Mouse (Mus musculus): ENCODE results near the gene Havcr1. TPM values are rescaled to one million over a fixed set of nuclear protein-coding genes. Genes with fewer than 3 reads are reported as not detected.
"Not testable (repeated sequence)": the region's sequence is repeated elsewhere in the genome, so short reads cannot be mapped to it uniquely, and the experiment has no call there.

The Havcr1 gene
- polyA plus RNA-seq, 1 experiment = not detected

DNA sequence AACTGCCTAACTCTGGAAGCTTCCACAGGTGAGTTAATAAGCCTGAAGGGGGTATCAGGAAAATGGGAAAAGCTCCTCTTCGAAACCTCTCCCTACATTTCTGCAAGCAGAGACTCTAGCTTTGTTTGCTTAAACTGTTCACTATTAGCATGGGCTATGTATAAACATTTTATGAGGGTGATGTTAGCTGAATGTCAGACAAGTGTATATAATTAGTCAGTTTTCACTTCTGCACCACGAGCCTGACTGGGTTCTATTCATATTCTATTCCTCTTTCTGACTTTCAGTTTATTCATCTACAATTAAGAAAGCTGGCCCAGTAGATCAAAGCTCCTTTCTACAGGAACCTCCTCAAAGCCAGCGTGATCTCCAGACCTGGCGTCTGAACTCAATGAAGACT, 4.6 kb downstream of the Havcr1 start:
- TF ChIP-seq CTCF (IDR thresholded peaks at IDR 0.05; ENCODE audit: borderline replicate concordance, insufficient read depth, low read length) = no peak
- no peak for TF ChIP-seq POLR2A (IDR thresholded peaks at IDR 0.05; ENCODE audit: low read depth, low read length)
- no peaks in the 10 kb centered on the region for H3K4me1 ChIP-seq (ENCODE audit: control insufficient read depth, insufficient read depth, low read length)

DNA sequence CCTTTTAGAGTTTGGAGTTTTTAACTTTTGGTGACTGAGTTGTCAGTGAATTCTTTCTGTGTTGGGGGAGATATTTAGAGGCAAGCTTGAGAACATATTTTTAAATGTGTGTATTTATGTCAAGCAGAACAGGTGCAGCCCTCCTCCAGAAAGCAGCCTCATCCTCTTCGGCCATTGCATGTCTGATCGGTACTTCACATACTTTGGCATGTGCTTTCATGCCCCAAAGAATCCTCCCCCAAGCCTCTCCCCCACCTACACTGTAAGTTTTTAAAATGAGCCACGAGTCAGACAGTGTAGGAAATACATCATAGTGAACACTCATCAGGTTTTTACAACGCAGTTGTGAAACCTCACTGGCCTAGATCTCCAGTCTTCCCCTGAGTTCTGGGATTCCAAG, 6.0 kb downstream of the Havcr1 start:
- TF ChIP-seq POLR2A (IDR thresholded peaks at IDR 0.05; ENCODE audit: low read depth, low read length) (no peak), CTCF (IDR thresholded peaks at IDR 0.05; ENCODE audit: borderline replicate concordance, insufficient read depth, low read length) (no peak)
- no peak overlapping the region for H3K27ac ChIP-seq (ENCODE audit: insufficient read depth, low read length)

More for the DNA sequence above, 4.6 kb downstream of the Havcr1 start:
- H3K27ac ChIP-seq (ENCODE audit: insufficient read depth, low read length) = no peak overlapping the region
- H3K4me3 ChIP-seq (ENCODE audit: insufficient read depth, low read length) = no peak overlapping the region

DNA sequence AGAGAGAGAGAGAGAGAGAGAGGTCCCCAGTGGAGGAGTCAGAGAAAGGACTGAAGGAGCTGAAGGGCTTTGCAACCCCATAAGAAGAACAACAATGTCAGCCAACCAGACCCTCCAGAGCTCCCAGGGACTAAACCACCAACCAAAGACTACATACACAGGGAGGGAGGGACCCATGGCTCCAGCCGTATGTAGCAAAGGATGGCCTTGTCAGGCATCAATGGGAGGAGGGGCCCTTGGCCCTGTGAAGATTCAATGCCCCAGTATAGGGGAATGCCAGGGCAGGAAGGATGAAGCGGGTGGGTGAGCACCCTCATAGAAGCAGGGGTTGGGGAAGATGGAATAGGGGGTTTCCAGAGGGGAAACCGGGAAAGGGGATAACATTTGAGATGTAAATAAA, 6.8 kb downstream of the Havcr1 start:
- no peak overlapping the region for H3K27ac ChIP-seq (ENCODE audit: insufficient read depth, low read length)
- TF ChIP-seq CTCF (IDR thresholded peaks at IDR 0.05; ENCODE audit: borderline replicate concordance, insufficient read depth, low read length) (no peak), POLR2A (IDR thresholded peaks at IDR 0.05; ENCODE audit: low read depth, low read length) (no peak)
- H3K4me3 ChIP-seq (ENCODE audit: insufficient read depth, low read length) = no peak overlapping the region
- H3K4me1 ChIP-seq (ENCODE audit: control insufficient read depth, insufficient read depth, low read length) = no peaks in the 10 kb centered on the region

More for the DNA sequence above, 6.0 kb downstream of the Havcr1 start:
- Histone ChIP-seq H3K4me1 (ENCODE audit: control insufficient read depth, insufficient read depth, low read length) (no peaks in the 10 kb centered on the region), H3K4me3 (ENCODE audit: insufficient read depth, low read length) (no peak overlapping the region)

DNA sequence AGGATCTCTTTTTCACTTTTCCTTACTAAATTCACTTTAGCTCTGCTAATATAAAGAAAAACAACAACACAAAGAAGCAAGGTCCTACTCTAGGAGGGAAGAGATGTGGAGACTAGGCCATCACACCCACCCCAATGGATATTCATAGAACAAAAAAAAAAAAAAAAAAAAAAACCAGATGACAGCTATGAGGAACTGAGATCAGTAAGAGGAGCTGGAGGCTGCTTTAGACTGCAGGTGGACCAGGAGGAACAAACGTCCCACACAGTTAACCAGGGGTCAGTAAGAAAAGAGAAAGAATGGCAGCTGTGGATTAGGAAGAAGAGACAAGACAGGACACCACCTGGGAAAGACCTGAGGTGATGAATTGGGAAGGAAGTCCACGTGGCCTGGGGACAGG, 13.1 kb downstream of the Havcr1 start:
- H3K4me1 ChIP-seq (ENCODE audit: control insufficient read depth, insufficient read depth, low read length) = no peaks in the 10 kb centered on the region
- TF ChIP-seq CTCF (IDR thresholded peaks at IDR 0.05; ENCODE audit: borderline replicate concordance, insufficient read depth, low read length) = no peak
- no peak for TF ChIP-seq POLR2A (IDR thresholded peaks at IDR 0.05; ENCODE audit: low read depth, low read length)
- no peak overlapping the region for H3K27ac ChIP-seq (ENCODE audit: insufficient read depth, low read length)
- H3K4me3 ChIP-seq (ENCODE audit: insufficient read depth, low read length) = no peak overlapping the region

DNA sequence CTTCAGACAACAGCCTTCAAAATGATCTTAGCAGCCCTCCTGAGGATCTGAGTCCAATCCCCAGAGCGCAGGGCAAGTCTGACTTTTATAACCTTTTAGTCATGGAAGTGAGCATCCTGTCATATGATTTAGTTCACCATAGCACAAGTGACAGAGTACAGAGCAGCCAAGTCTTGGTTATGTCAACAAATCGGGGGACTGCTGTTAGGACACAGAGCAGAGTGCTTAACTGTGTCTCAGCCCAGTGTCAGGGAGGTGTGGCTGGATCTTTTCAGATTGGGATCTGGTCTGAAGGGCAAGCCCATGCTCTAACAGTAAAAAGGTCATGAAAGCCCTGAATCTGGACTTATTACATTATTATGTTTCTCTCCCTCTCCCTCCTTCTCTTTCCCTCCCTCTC, 18.8 kb downstream of the Havcr1 start:
- Histone ChIP-seq H3K4me3 (ENCODE audit: insufficient read depth, low read length) (no peak overlapping the region), H3K27ac (ENCODE audit: insufficient read depth, low read length) (no peak overlapping the region), H3K4me1 (ENCODE audit: control insufficient read depth, insufficient read depth, low read length) (no peaks in the 10 kb centered on the region)
- TF ChIP-seq CTCF (IDR thresholded peaks at IDR 0.05; ENCODE audit: borderline replicate concordance, insufficient read depth, low read length) (no peak), POLR2A (IDR thresholded peaks at IDR 0.05; ENCODE audit: low read depth, low read length) (no peak)

DNA sequence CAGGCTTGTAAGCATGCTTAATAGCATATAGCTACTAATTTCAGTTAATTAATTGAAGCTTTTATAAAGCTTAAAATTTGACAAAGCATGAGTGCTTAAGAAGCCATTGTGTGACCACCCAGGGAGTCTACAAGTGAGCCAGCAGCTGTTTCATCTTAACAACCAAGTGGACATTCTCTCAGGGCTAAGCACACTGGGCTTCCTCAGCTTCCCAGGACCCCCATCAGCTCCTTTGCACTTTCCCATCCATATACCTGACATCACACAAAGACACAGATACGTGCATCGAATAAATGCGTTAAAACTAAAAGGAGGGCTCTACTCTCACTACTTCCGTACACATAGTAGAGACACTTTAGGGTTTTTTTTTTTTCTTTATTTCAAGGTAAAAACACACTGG, 19.8 kb downstream of the Havcr1 start:
- Histone ChIP-seq H3K4me3 (ENCODE audit: insufficient read depth, low read length) (no peak overlapping the region), H3K4me1 (ENCODE audit: control insufficient read depth, insufficient read depth, low read length) (no peaks in the 10 kb centered on the region), H3K27ac (ENCODE audit: insufficient read depth, low read length) (no peak overlapping the region)
- TF ChIP-seq POLR2A (IDR thresholded peaks at IDR 0.05; ENCODE audit: low read depth, low read length) (no peak), CTCF (IDR thresholded peaks at IDR 0.05; ENCODE audit: borderline replicate concordance, insufficient read depth, low read length) (no peak)

DNA sequence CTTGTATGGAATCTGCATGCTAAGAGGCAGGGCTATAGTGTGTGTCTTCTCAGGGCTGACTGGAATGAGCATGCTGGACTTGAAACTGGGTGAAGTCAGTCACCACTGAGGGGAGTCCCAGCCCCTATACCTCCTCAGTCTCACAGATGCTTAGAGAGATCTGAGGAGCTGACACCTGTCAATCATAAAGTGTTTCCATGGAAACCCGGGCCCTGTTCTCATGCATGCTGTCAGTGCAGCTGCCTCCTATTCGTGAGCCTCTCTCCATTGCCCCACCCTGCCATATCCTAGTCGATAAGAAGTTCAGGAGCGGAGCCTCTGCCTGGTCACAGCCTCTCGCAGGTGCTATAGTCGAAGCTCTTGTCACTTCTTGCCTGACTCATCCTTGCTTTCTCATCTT, 20.8 kb downstream of the Havcr1 start:
- not testable (repeated sequence) for H3K4me1 ChIP-seq (ENCODE audit: control insufficient read depth, insufficient read depth, low read length); H3K4me3 ChIP-seq (ENCODE audit: insufficient read depth, low read length)

DNA sequence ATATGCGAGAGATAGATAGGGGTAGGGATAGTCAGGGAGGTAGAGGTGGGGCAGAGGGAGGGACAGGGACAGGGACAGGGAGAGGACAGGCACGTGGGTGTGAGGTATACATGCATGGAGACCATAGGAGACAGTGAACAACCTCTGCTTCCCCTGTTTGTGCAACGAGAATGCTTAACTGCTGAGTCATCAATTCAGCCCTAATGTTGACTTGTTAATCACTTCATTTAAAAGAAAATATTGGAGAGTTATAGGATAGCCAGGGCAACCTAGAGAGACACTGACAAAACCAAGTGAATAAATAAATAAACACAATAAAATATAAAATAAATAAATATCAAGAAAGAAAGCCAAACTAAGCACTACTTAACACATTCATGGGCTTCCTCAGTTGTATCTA, 42.0 kb downstream of the Havcr1 start:
- TF ChIP-seq CTCF (IDR thresholded peaks at IDR 0.05; ENCODE audit: borderline replicate concordance, insufficient read depth, low read length) = no peak
- TF ChIP-seq POLR2A (IDR thresholded peaks at IDR 0.05; ENCODE audit: low read depth, low read length) = no peak
- Histone ChIP-seq H3K27ac (ENCODE audit: insufficient read depth, low read length) (no peak overlapping the region), H3K4me1 (ENCODE audit: control insufficient read depth, insufficient read depth, low read length) (no peaks in the 10 kb centered on the region), H3K4me3 (ENCODE audit: insufficient read depth, low read length) (no peak overlapping the region)

More for the DNA sequence above, 20.8 kb downstream of the Havcr1 start:
- not testable (repeated sequence) for H3K27ac ChIP-seq (ENCODE audit: insufficient read depth, low read length)

DNA sequence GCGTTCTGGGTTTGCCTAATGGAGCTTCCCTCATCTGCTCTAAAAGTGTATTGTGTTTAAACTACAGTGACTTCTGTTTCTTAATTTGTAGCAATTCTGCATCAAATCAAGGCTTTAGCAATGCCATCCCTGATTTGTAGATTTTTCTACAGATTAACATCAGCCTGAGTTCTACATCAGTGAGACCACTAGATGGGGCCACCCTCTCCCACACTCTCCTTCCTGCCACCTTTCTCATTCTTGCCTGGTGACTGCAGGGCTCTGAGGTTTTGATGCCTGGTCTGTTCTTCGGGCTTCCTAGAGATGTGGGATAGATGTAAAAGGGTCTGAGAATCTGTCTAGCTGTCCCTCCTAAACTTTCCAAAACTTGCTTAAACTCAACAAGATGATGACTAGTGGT, 44.9 kb downstream of the Havcr1 start:
- Histone ChIP-seq H3K27ac (ENCODE audit: insufficient read depth, low read length) (no peak overlapping the region), H3K4me1 (ENCODE audit: control insufficient read depth, insufficient read depth, low read length) (no peaks in the 10 kb centered on the region), H3K4me3 (ENCODE audit: insufficient read depth, low read length) (no peak overlapping the region)
- TF ChIP-seq POLR2A (IDR thresholded peaks at IDR 0.05; ENCODE audit: low read depth, low read length) (no peak), CTCF (IDR thresholded peaks at IDR 0.05; ENCODE audit: borderline replicate concordance, insufficient read depth, low read length) (no peak)

DNA sequence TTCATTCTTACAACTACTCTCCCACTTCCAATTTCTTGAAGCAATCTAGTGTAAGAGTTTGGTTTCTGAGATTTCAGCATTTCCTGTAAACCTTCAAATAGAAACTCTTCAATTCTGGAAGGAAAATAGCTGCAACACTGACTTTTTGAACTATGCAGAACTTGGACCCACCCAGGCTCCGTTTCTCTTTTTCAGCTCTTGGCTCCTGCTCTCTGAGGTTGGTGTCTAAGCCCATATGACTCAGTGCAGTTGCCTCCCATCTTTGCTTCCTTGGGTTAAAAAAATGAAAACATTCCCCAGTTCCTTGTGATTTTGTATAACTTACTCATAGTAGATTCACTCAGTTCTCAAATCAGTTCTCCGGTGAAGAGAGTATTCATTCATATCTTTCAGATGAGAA, 69.6 kb downstream of the Havcr1 start:
- TF ChIP-seq POLR2A (IDR thresholded peaks at IDR 0.05; ENCODE audit: low read depth, low read length) = no peak
- no peak for TF ChIP-seq CTCF (IDR thresholded peaks at IDR 0.05; ENCODE audit: borderline replicate concordance, insufficient read depth, low read length)
- 0 out of 2 replicates have a peak overlapping the region, but pooled peaks have one; percentile 40 for H3K27ac ChIP-seq (ENCODE audit: insufficient read depth, low read length)
- H3K4me1 ChIP-seq (ENCODE audit: control insufficient read depth, insufficient read depth, low read length) = no peaks in the 10 kb centered on the region
- no peak overlapping the region for H3K4me3 ChIP-seq (ENCODE audit: insufficient read depth, low read length)

DNA sequence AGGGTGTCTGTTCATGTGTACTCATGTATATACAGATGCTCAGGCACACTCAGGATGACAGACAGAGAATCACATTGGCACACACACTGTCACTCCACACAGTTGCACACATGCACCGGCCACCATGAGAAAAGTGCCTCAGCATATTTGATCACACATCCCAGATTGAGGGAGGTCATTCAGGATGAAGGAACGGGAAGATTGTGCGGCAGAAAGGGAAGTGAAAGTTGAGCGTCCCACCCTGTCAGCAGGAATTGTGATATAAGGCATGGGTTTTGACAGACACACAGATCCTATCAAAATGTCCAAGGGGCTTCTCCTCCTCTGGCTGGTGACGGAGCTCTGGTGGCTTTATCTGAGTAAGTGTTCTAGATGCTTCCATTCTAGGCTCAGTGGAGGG, 75.6 kb downstream of the Havcr1 start, which contains the start of gene Timd4:
Gene Timd4 (plus strand): TSS at position 290 of the 400 bp plus-strand sequence.
- H3K4me3 ChIP-seq (ENCODE audit: insufficient read depth, low read length) = no peak within 1 kb of the TSS
- TF ChIP-seq POLR2A (IDR thresholded peaks at IDR 0.05; ENCODE audit: low read depth, low read length) (no peak), CTCF (IDR thresholded peaks at IDR 0.05; ENCODE audit: borderline replicate concordance, insufficient read depth, low read length) (no peak)
- no peak within 1 kb of the TSS for H3K27ac ChIP-seq (ENCODE audit: insufficient read depth, low read length)
- no peaks in the 10 kb centered on the region for H3K4me1 ChIP-seq (ENCODE audit: control insufficient read depth, insufficient read depth, low read length)

Measured in embryonic fibroblast, embryonic 13.5 days (primary cell).